Mouse (Mus musculus) adipocyte (in vitro differentiated cells): Measurements from ENCODE around the gene Palm2.

ENCODE experiments used
- DNase-seq: peaks from one replicate; pipeline ENCODE4 v3.0.0-alpha.2; 2016; ENCODE audit warnings: low spot score

Gene Palm2

GRCm38 (mm10) chr4:57672996-57673906 lies 239.2 kb downstream of the Palm2 start:
- DNase-seq: peak; percentile 87

GRCm38 (mm10) chr4:57674351-57674750 lies 240.3 kb downstream of the Palm2 start:
- no peak for DNase-seq

- no peak for DNase-seq
Observed at GRCm38 (mm10) chr4:57675387-57675786, 241.3 kb downstream of the Palm2 start.

GRCm38 (mm10) chr4:57677916-57678315 lies 243.9 kb downstream of the Palm2 start:
- DNase-seq: no peak

GRCm38 (mm10) chr4:57678991-57679457 lies 245.0 kb downstream of the Palm2 start:
- no peak for DNase-seq

GRCm38 (mm10) chr4:57680186-57680585 lies 246.1 kb downstream of the Palm2 start:
- no peak for DNase-seq

GRCm38 (mm10) chr4:57681511-57681910 lies 247.5 kb downstream of the Palm2 start:
- no peak for DNase-seq

GRCm38 (mm10) chr4:57682341-57682740 lies 248.3 kb downstream of the Palm2 start:
- DNase-seq: no peak

- DNase-seq: no peak
Observed at GRCm38 (mm10) chr4:57682944-57683343, 248.9 kb downstream of the Palm2 start.

- DNase-seq: peak; percentile 46
Observed at GRCm38 (mm10) chr4:57684676-57685215, 250.7 kb downstream of the Palm2 start.

GRCm38 (mm10) chr4:57686736-57687135 lies 252.7 kb downstream of the Palm2 start:
- DNase-seq: no peak

GRCm38 (mm10) chr4:57687583-57687982 lies 253.5 kb downstream of the Palm2 start:
- DNase-seq: no peak

GRCm38 (mm10) chr4:57688131-57688530 lies 254.1 kb downstream of the Palm2 start:
- DNase-seq: no peak

- DNase-seq: no peak
Observed at GRCm38 (mm10) chr4:57690001-57690400, 256.0 kb downstream of the Palm2 start.

GRCm38 (mm10) chr4:57690805-57691204 lies 256.8 kb downstream of the Palm2 start:
- no peak for DNase-seq

- no peak for DNase-seq
Observed at GRCm38 (mm10) chr4:57694356-57695136, 260.5 kb downstream of the Palm2 start.

GRCm38 (mm10) chr4:57696955-57697354 lies 262.9 kb downstream of the Palm2 start:
- DNase-seq: no peak

GRCm38 (mm10) chr4:57697918-57698611 lies 264.0 kb downstream of the Palm2 start:
- no peak for DNase-seq

GRCm38 (mm10) chr4:57701576-57701975 lies 267.5 kb downstream of the Palm2 start:
- no peak for DNase-seq

GRCm38 (mm10) chr4:57703574-57704470 lies 269.8 kb downstream of the Palm2 start:
- DNase-seq: no peak

- DNase-seq: no peak
Observed at GRCm38 (mm10) chr4:57704575-57704974, 270.5 kb downstream of the Palm2 start.
